Mouse (Mus musculus): ENCODE measurements around the gene Gm49361.

- TF ChIP-seq CTCF (IDR thresholded peaks at IDR 0.05; ENCODE audit: low read depth, low read length) (no peak), POLR2A (IDR thresholded peaks at IDR 0.05; ENCODE audit: extremely low read depth, insufficient read depth, low read length) (no peak)
Measured at GRCm38 (mm10) chr14:57622934-57623333, 123.0 kb downstream of the Gm49361 start.
